Mouse (Mus musculus): ENCODE data around the gene Adap1. TPM values are rescaled to one million over a fixed set of nuclear protein-coding genes. Genes with fewer than 3 reads are reported as not detected.

Adap1 gene
- polyA plus RNA-seq, 1 experiment from 2014 or later: 115 TPM

DNA sequence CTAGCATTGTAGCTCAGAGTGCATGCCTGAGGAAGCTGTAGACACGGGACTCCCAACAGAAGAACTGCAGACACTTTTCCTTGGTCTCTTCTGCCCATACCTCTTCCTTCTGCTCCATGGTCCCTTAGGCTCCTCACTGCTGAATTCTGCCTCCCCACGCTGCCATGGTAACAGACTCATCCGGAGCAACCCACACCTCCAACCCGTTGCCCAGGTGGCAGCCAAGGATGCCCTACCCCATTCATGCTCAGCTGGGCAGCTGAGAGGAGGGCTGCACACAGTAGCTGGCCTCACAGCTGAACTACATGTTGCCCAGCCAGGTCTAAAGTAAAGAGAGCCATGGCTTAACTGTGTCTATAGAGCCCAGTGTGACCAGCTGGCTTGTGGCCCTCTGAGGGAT is 36.8 kb downstream of the Adap1 start:
- H3K9me3 ChIP-seq: no peaks in the 10 kb centered on the region
- H3K9ac ChIP-seq: no peak overlapping the region
- H3K4me3 ChIP-seq: no peak overlapping the region
- 76% methylated on average over 4 of the region's 4 CpGs for WGBS
- H3K27ac ChIP-seq: no peak overlapping the region
- H3K27me3 ChIP-seq (replicated peaks): no peaks in the 10 kb centered on the region
- no peaks in the 10 kb centered on the region for H3K4me1 ChIP-seq
- no peak overlapping the region for H3K4me2 ChIP-seq
- ATAC-seq (replicated peaks): no peak
- H3K36me3 ChIP-seq (replicated peaks): no peaks in the 10 kb centered on the region

DNA sequence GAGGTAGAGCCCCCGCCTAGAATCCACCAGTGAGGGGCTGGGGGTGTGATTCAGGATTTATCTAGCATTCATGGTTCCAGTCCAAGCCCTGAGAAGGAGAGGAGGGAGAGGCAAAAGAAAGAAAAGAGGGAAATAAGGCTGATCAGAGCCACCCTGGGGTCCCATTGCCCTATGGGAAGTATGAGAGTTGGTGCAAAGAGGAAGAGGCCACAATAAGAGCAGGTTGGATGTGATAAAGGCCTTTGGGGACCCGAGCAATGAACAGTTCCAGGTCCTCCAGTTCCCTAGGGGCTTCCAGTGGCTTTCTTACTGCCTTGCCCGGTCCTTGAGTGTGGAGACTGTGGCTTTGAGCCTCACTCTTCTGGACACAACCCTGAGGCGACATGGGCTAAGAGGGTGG is 37.6 kb downstream of the Adap1 start:
- Histone ChIP-seq H3K4me1 (no peaks in the 10 kb centered on the region), H3K4me2 (no peak overlapping the region), H3K4me3 (no peak overlapping the region), H3K9me3 (no peaks in the 10 kb centered on the region), H3K27me3 (replicated peaks) (no peaks in the 10 kb centered on the region), H3K27ac (no peak overlapping the region), H3K9ac (no peak overlapping the region), H3K36me3 (replicated peaks) (no peaks in the 10 kb centered on the region)
- ATAC-seq (replicated peaks): no peak
- WGBS: 91% methylated on average over 4 of the region's 4 CpGs

DNA sequence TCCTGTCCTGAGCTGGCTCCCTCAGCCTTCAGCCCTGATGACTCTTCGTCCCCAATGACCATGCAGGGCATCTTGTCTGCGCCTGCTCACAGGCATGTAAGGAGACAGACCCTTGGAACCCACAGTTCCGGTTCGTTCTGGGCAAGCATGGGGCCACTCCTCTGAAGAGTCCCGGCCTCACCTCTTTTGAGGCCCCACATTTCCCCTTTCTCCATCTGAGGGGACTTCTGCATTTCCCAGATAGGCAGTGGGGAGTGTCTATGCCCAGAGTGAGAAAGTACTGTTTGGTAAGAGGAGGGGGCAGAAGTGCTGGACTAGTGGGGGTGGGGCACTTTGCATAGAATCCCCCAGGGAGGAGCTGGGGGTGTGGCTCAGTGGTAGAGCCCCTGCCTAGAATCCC is 38.3 kb downstream of the Adap1 start:
- Histone ChIP-seq H3K27ac (no peak overlapping the region), H3K9ac (no peak overlapping the region), H3K4me3 (no peak overlapping the region), H3K27me3 (replicated peaks) (no peaks in the 10 kb centered on the region), H3K36me3 (replicated peaks) (no peaks in the 10 kb centered on the region), H3K4me2 (no peak overlapping the region), H3K9me3 (no peaks in the 10 kb centered on the region), H3K4me1 (0 out of 2 replicates have a peak, but pooled peaks cover 2% of the 10 kb centered on the region)
- WGBS: 94% methylated on average over 5 of the region's 5 CpGs
- no peak for ATAC-seq (replicated peaks)

DNA sequence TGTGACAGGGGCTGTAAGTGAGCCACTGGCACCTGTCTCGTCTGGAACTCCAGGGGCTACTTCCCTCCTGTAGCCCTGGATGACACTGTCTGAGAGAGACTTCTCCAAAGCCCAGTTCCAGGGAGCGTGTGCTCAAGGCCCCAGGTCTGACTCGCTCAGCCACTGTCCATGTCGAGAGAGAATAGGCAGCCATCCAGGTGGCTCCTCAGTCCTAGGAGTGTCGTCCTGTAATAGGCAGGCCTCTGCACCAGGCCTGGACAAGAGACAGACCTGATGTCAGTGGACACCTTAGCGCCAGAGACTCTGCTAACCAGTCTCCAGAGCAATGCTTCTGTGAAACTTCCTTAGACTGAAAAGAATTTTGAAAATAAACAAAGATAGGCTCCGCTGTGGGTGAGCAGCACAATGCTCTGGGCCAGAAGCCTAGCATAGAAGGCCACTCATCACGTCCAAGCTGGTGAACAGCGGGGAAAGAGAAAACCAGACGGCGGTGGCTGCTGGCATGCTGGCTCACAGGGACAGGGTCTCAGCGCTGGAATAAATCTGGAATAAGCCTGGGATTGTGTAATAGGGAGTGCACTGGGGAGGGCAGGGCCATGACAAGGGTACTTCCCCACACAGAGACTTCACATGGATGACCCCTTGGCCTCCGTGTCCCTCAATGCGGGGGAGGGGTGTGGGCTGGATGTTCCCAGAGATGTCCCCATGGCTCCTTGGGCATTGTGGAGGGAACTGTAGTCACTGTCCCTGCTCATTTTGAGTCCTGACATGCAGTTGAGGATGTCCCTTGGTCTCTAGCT is 39.1 kb downstream of the Adap1 start:
- 72% methylated on average over 14 of the region's 14 CpGs for WGBS
- H3K36me3 ChIP-seq (replicated peaks): no peaks in the 10 kb centered on the region
- H3K9ac ChIP-seq: no peak overlapping the region

DNA sequence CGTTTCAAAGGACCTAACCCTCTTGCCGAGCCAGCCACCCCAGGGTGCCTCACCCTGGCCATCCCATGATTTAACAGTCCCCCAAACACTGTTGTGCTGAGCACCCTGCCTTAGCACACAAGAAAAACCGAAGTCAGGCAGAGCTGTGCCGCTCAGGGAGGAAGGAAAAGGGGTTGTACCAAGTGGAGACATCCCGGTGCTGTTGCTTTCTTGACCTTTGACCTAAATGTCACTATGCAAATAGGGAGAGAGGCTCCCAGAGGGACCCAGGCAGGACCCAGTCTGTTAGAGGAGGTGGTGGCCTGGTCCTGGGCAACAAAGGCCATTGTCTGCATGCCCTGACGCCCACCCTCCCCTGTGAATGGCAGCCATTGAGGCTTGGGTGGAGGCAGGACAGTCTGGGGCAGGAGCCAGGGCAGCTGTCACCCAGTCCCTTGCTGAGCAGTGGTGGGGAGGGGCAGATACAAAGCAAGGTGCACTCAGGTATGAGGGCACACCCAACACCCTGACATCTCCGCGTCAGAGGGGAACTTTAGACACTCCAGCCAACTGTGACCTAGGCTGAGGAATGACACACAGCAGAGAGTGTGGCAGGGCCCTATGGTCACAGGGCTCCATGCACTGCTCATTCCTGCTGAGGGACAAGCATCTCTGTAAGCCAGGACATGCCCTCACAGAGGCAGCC is 39.9 kb downstream of the Adap1 start:
- Histone ChIP-seq H3K27me3 (replicated peaks) (no peaks in the 10 kb centered on the region), H3K4me2 (no peak overlapping the region), H3K4me3 (no peak overlapping the region), H3K36me3 (replicated peaks) (no peaks in the 10 kb centered on the region), H3K27ac (no peak overlapping the region), H3K4me1 (0 out of 2 replicates have a peak, but pooled peaks cover 2% of the 10 kb centered on the region), H3K9ac (no peak overlapping the region), H3K9me3 (no peaks in the 10 kb centered on the region)
- ATAC-seq (replicated peaks): no peak
- 50% methylated on average over 8 of the region's 8 CpGs for WGBS

More for the DNA sequence above, 39.1 kb downstream of the Adap1 start:
- Histone ChIP-seq H3K4me3 (no peak overlapping the region), H3K9me3 (no peaks in the 10 kb centered on the region), H3K27me3 (replicated peaks) (no peaks in the 10 kb centered on the region), H3K27ac (no peak overlapping the region), H3K4me2 (no peak overlapping the region), H3K4me1 (0 out of 2 replicates have a peak, but pooled peaks cover 2% of the 10 kb centered on the region)
- ATAC-seq (replicated peaks): no peak

DNA sequence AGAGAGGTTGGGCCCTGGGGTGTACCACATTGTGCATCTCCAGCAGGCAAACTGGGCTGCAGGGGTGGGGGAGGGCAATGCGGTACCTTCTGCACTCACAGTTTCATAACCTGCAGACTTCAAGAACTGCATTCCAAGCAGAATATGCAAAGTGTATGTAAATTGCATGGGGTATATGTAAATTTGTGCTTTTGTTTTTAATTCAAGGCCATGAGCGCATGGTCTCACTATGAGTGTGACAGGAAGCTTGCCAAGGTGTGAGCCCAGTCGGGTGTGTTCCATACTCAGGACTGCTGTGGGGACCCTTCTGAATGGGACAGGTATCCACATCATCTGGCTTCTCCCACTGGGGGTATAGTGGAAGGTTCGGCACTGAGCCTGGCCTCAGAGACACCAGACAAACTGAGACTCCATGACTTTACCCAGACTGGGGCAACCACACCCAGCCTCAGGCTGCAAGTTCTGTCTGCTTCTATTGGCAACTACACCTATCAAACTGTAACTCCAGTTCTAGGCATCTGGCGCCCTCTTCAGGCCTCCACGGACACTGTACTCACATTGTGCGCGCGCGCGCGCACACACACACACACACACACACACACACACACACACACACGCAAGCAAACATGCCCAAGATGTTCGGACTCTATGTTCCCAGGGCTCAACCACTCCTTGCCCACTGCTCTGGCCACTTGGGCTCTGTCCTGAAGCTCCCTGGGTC is 41.8 kb downstream of the Adap1 start:
- 92% methylated on average over 14 of the region's 14 CpGs for WGBS
- H3K4me2 ChIP-seq: no peak overlapping the region
- no peak overlapping the region for H3K27ac ChIP-seq
- no peaks in the 10 kb centered on the region for H3K9me3 ChIP-seq
- H3K4me3 ChIP-seq: no peak overlapping the region
- H3K9ac ChIP-seq: no peak overlapping the region
- no peak for ATAC-seq (replicated peaks)
- H3K27me3 ChIP-seq (replicated peaks): no peaks in the 10 kb centered on the region
- no peaks in the 10 kb centered on the region for H3K36me3 ChIP-seq (replicated peaks)
- 0 out of 2 replicates have a peak, but pooled peaks cover 2% of the 10 kb centered on the region for H3K4me1 ChIP-seq

DNA sequence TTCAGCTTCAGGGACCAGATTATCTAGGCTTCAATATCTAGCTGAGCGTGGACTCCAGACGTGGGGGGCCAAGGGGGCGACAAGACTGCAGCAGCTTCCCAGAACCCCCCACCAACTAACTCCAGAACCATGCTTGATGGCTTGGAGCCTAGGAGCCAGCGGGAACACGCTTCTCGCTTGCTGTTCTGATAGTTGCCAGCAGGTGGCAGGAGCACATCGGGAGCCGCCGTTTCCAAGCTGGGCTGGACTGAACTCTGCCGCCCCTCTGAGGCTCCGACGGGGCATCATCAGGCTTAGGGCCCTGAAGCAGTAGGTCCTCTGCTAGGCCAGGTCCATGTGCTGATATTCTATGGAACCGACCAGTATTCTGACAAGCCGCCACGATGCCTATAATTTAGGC is 43.2 kb downstream of the Adap1 start:
- Histone ChIP-seq H3K9ac (no peak overlapping the region), H3K27ac (no peak overlapping the region), H3K4me3 (no peak overlapping the region), H3K9me3 (no peaks in the 10 kb centered on the region), H3K36me3 (replicated peaks) (no peaks in the 10 kb centered on the region), H3K27me3 (replicated peaks) (no peaks in the 10 kb centered on the region), H3K4me1 (0 out of 2 replicates have a peak, but pooled peaks cover 2% of the 10 kb centered on the region), H3K4me2 (no peak overlapping the region)
- ATAC-seq (replicated peaks): peak; percentile 51; the same call in 1 of the 2 replicates
- WGBS: 5% methylated on average over 15 of the region's 15 CpGs

DNA sequence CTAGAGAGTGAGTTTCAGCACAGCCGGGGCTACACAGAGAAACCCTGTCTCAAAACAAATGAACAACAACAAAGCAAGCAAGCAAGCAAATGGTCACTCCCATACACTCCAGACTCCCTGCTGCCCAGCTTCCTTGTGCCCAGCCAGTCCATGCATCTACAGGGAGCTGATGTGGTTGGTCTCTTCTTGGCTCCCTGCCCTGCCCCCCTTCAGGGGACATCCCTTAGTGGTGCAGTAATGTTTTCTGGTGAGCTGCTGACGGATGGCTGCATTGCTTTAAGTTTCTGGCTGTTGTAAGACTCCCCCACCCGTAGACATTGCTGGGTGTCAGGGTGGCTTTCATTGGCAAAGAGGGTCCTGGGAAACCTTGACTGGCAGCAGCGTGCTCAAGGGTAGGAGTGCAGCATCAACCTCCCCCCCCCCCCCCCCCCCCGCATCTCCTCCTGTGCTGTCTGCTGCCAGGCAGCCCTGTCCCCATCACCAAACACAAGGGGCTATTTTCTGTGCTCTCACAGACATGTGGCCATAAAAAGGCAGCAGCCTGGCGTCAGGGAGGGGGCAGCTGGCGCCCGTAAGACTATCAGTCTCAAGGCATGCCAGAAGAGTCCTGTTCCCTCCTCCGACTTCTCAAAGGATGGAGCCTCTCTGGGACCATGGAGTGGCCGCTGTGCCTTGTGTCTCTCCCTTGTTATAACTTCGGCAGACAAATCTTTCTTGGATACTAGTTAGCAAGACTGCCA is 43.9 kb downstream of the Adap1 start:
- 0 out of 2 replicates have a peak, but pooled peaks cover 2% of the 10 kb centered on the region for H3K4me1 ChIP-seq
- H3K27ac ChIP-seq: no peak overlapping the region
- no peak overlapping the region for H3K9ac ChIP-seq
- H3K4me2 ChIP-seq: no peak overlapping the region
- WGBS: 62% methylated on average over 10 of the region's 11 CpGs
- H3K4me3 ChIP-seq: no peak overlapping the region
- ATAC-seq (replicated peaks): no peak
- no peaks in the 10 kb centered on the region for H3K36me3 ChIP-seq (replicated peaks)
- no peaks in the 10 kb centered on the region for H3K9me3 ChIP-seq
- H3K27me3 ChIP-seq (replicated peaks): no peaks in the 10 kb centered on the region

DNA sequence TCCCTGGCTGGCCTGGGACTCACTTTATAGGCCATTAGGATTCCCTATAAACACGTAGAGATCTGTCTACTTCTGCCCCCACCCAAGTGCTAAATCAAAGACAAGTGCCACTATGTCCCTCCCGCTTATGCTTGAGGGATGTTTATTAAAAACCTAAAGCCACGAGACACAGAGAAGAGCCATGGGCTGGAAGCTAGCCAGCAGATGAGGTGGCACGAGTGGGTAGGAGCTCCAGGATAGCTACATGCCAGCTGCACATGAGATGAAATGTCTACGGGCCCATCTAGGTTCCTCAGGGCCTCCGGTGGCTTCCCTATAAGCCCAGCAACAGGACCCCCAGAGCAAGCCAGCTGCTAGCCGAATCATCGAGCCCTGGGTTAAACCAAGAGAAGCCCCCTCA is 48.1 kb downstream of the Adap1 start:
- Histone ChIP-seq H3K4me1 (0 out of 2 replicates have a peak, but pooled peaks cover under 1% of the 10 kb centered on the region), H3K27ac (no peak overlapping the region), H3K9ac (no peak overlapping the region), H3K4me3 (no peak overlapping the region), H3K27me3 (replicated peaks) (no peaks in the 10 kb centered on the region), H3K36me3 (replicated peaks) (no peaks in the 10 kb centered on the region), H3K9me3 (no peaks in the 10 kb centered on the region), H3K4me2 (no peak overlapping the region)
- WGBS: 83% methylated on average over 8 of the region's 8 CpGs
- no peak for ATAC-seq (replicated peaks)

DNA sequence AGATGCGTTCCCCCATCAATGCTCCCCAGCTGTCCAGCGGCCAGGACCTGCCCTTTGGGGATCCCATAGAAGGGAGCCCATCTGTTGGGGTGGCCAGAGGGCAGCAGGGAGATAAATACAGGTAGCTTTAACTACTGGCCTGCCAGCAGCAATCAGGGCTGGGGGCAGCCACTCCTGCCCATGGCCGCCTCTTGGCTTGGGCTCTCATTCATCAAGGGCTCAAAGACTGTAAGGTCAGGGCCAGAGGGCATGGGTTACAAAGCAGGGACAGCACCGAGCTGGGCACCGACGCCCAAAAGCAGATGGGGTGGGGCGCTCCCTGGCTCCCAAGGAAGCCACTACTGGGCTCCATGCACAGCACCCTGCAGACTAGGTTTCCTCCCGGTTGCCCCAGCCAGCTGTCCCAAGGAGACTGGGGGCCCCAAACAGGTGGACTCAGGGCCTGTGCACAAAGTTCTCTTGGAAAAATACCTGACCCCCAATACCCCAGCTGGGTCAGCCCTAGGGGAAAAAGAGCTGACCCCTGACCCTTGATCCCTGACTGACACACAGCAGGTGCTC is 53.3 kb downstream of the Adap1 start:
- Histone ChIP-seq H3K27me3 (replicated peaks) (no peaks in the 10 kb centered on the region), H3K9me3 (no peaks in the 10 kb centered on the region), H3K9ac (no peak overlapping the region), H3K36me3 (replicated peaks) (peaks cover 9% of the 10 kb centered on the region; the same call in 1 of the 2 replicates), H3K4me3 (no peak overlapping the region), H3K27ac (no peak overlapping the region), H3K4me2 (no peak overlapping the region), H3K4me1 (no peaks in the 10 kb centered on the region)
- no peak for ATAC-seq (replicated peaks)
- WGBS: 48% methylated on average over 8 of the region's 8 CpGs

DNA sequence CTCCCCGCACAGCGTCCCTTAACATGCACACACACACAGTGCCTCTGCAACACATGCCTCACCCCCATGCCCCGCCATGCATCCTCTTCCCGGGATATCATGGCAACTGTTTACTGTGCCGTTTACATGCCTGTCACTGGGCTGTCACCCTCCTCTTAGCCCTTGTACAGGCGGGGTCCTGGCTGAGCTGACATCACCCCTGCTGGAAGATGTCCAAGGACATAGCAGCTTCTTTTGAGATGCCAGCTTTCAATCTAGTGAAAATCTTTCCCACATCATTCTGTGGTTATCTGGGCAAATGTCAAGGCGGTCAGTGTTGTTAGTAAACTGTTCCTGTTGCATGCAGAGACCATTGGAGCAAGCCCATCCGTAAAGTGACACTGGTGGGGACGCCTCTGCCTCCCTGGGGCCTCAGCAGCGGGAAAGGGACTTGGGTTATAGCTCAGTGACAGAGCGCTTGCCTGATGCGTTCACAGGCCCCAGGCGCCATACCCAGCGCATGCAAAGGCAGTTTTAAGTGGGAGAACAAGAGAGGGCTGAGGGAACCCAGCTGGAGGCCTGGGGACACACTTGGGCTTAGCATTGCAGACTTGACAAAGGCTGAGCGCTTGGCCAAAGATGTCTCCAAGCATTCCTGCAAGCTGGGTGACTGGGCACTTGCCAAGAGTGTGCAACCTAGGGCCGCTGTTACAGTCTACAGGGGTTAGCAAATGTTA is 54.5 kb downstream of the Adap1 start:
- Histone ChIP-seq H3K4me2 (no peak overlapping the region), H3K4me1 (no peaks in the 10 kb centered on the region), H3K4me3 (no peak overlapping the region), H3K9me3 (no peaks in the 10 kb centered on the region), H3K27ac (no peak overlapping the region), H3K27me3 (replicated peaks) (no peaks in the 10 kb centered on the region), H3K36me3 (replicated peaks) (peaks cover 17% of the 10 kb centered on the region; the same call in 1 of the 2 replicates), H3K9ac (no peak overlapping the region)
- 65% methylated on average over 16 of the region's 16 CpGs for WGBS
- no peak for ATAC-seq (replicated peaks)

Data from midbrain, embryonic 15.5 days (tissue).